Mouse (Mus musculus): ENCODE measurements around the gene Fip1l1.

GRCm38 (mm10) chr5:74628001-74628400, 92.8 kb downstream of the Fip1l1 start:
- TF ChIP-seq GATA1 (IDR thresholded peaks at IDR 0.05; ENCODE audit: low read length): no peak
- no peak for TF ChIP-seq TAL1 (IDR thresholded peaks at IDR 0.05; ENCODE audit: low read length)

All from erythroblast, embryonic 14.5 days (primary cell).